Mouse (Mus musculus) bone marrow macrophage, adult 2 months (primary cell): ENCODE results near the gene Gm14180.

Experiments used
- CTCF ChIP-seq: IDR thresholded peaks from 2 replicates; pipeline ENCODE4 v1.5.1; 2012; ENCODE audit warnings: low read depth, mild to moderate bottlenecking, low read length, moderate library complexity
- POLR2A ChIP-seq: IDR thresholded peaks from 2 replicates; pipeline ENCODE4 v1.6.1; 2012; ENCODE audit warnings: mild to moderate bottlenecking, low read depth, low read length, borderline replicate concordance

GRCm38 (mm10) chr11:99743985-99744384, 9.9 kb upstream of the Gm14180 start:
- TF ChIP-seq CTCF (no peak), POLR2A (no peak)
